Mouse (Mus musculus): ENCODE measurements around the gene Cxcr5. TPM values are rescaled to one million over a fixed set of nuclear protein-coding genes. Genes with fewer than 3 reads are reported as not detected.

Cxcr5 gene
- polyA plus RNA-seq, 1 experiment from 2014 or later, result not detected

- Histone ChIP-seq H3K4me1 (replicated peaks; ENCODE audit: insufficient read depth, low read length) (peaks cover 10% of the 10 kb centered on the region; the same call in 1 of the 2 replicates), H3K4me2 (ENCODE audit: low read length) (peak overlapping the region; percentile 50), H3K9ac (ENCODE audit: low read depth, low read length) (no peak overlapping the region), H3K4me3 (replicated peaks; ENCODE audit: low read depth, low read length) (no peak overlapping the region), H3K27me3 (ENCODE audit: insufficient read depth, low read length) (no peaks in the 10 kb centered on the region), H3K36me3 (ENCODE audit: insufficient read depth, low read length) (peaks cover 33% of the 10 kb centered on the region), H3K9me3 (replicated peaks; ENCODE audit: low read length) (no peaks in the 10 kb centered on the region), H3K27ac (peak overlapping the region; percentile 0; the same call in 1 of the 2 replicates)
- ATAC-seq (replicated peaks; ENCODE audit: low FRiP score, low read depth) (no peak), DNase-seq (ENCODE audit: low spot score) (no peak)
- no peak for TF ChIP-seq CTCF (IDR thresholded peaks at IDR 0.05; ENCODE audit: low read depth)
- 41% methylated on average over 9 of the region's 9 CpGs for WGBS
These were observed 51.3 kb downstream of the Cxcr5 start for GRCm38 (mm10) chr9:44510355-44510871.

DNA sequence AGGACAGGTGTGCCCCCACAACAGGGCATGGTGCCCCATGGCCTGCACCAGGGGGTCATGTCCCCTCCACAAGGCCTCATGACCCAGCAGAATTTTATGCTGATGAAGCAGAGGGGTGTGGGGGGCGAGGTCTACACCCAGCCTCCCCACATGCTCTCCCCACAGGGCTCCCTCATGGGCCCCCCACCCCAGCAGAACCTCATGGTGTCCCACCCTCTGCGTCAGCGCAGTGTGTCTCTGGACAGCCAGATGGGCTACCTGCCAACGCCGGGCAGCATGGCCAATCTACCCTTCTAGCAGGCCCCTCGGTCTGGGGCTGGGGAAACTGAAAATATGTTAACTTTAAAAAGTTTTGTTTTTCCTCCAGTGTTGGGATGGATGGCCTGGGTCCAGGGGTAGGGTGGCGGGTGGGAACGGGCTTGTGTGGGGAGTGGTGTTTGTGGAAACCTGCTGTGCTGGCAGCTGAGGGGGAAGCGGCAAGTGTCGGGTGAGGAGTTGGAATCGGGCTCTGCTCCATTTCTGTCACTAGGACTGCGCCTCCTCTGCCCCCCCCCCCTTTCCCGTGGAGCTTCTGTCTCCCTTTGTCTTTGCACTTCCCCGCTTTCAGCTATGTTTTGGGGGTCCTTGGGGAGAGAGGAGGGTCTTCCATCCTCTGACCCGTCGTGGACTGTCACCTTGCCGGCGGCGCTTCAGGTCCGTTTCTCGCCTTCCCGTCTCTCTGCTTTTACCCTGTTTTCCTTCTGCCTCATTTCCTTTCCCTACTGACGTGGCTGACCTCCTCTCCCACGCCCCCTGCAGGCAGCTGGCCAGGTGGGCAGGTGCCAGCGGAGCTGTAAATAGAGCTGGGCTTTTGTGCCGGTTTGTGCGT, 52.0 kb downstream of the Cxcr5 start:
- Histone ChIP-seq H3K4me3 (replicated peaks; ENCODE audit: low read depth, low read length) (peak overlapping the region; percentile 22), H3K27ac (no peak overlapping the region), H3K4me1 (replicated peaks; ENCODE audit: insufficient read depth, low read length) (peaks cover 10% of the 10 kb centered on the region; the same call in 1 of the 2 replicates), H3K9me3 (replicated peaks; ENCODE audit: low read length) (no peaks in the 10 kb centered on the region), H3K4me2 (ENCODE audit: low read length) (peak overlapping the region; percentile 50), H3K27me3 (ENCODE audit: insufficient read depth, low read length) (no peaks in the 10 kb centered on the region), H3K9ac (ENCODE audit: low read depth, low read length) (peak overlapping the region; percentile 46), H3K36me3 (ENCODE audit: insufficient read depth, low read length) (peaks cover 33% of the 10 kb centered on the region)
- DNase-seq (ENCODE audit: low spot score) (peak; percentile 79), ATAC-seq (replicated peaks; ENCODE audit: low FRiP score, low read depth) (peak; percentile 33; the same call in 1 of the 2 replicates)
- peak; percentile 85 for TF ChIP-seq CTCF (IDR thresholded peaks at IDR 0.05; ENCODE audit: low read depth)
- 10% methylated on average over 26 of the region's 27 CpGs for WGBS

DNA sequence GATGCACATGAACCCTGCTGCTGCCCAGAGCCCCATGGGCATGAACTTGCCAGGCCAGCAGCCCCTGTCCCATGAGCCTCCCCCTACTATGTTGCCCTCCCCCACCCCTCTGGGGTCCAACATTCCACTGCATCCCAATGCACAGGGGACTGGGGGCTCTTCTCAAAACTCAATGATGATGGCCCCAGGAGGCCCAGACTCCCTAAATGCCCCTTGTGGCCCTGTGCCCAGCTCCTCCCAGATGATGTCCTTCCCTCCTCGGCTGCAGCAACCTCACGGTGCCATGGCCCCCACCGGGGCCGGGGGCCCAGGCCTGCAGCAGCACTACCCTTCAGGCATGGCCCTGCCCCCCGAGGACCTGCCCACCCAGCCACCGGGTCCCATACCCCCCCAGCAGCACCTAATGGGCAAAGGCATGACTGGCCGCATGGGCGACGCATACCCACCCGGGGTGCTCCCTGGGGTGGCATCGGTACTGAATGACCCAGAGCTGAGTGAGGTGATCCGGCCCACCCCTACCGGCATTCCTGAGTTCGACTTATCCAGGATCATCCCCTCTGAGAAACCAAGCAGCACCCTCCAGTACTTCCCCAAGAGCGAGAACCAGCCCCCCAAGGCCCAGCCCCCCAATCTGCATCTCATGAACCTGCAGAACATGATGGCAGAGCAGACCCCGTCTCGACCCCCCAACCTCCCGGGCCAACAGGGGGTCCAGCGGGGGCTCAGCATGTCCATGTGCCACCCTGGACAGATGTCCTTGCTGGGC, 52.8 kb downstream of the Cxcr5 start:
- H3K4me2 ChIP-seq (ENCODE audit: low read length), result no peak overlapping the region; the same call in 1 of the 2 replicates
- H3K27ac ChIP-seq, result no peak overlapping the region
- DNase-seq (ENCODE audit: low spot score) (no peak), ATAC-seq (replicated peaks; ENCODE audit: low FRiP score, low read depth) (0 out of 2 replicates have a peak, but pooled peaks have one; percentile 6)
- 84% methylated on average over 19 of the region's 19 CpGs for WGBS
- H3K4me3 ChIP-seq (replicated peaks; ENCODE audit: low read depth, low read length), result no peak overlapping the region
- no peaks in the 10 kb centered on the region for H3K9me3 ChIP-seq (replicated peaks; ENCODE audit: low read length)
- peaks cover 10% of the 10 kb centered on the region; the same call in 1 of the 2 replicates for H3K4me1 ChIP-seq (replicated peaks; ENCODE audit: insufficient read depth, low read length)
- peaks cover 36% of the 10 kb centered on the region for H3K36me3 ChIP-seq (ENCODE audit: insufficient read depth, low read length)
- TF ChIP-seq CTCF (IDR thresholded peaks at IDR 0.05; ENCODE audit: low read depth), result no peak
- H3K9ac ChIP-seq (ENCODE audit: low read depth, low read length), result no peak overlapping the region
- H3K27me3 ChIP-seq (ENCODE audit: insufficient read depth, low read length), result no peaks in the 10 kb centered on the region

DNA sequence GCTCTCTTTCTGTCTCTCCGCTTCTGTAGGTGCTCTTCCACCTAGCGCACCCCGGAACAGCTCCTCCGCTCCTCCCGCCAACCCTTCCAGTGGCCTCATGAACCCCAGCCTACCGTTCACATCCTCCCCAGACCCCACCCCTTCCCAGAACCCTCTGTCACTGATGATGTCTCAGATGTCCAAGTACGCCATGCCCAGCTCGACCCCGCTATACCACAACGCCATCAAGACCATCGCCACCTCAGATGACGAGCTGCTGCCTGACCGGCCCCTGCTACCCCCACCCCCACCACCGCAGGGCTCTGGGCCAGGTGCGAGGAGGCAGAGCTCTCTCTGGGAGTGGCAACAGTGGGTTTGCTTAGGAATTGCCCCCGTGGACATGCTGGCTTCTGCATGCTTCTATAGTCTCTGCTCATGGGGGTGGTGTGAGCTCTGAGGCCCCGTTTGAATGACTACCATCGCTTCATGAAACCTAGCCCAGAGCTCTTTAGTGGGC, 53.5 kb downstream of the Cxcr5 start:
- Histone ChIP-seq H3K4me2 (ENCODE audit: low read length) (no peak overlapping the region), H3K9me3 (replicated peaks; ENCODE audit: low read length) (no peaks in the 10 kb centered on the region), H3K9ac (ENCODE audit: low read depth, low read length) (no peak overlapping the region), H3K27me3 (ENCODE audit: insufficient read depth, low read length) (no peaks in the 10 kb centered on the region), H3K4me3 (replicated peaks; ENCODE audit: low read depth, low read length) (no peak overlapping the region), H3K4me1 (replicated peaks; ENCODE audit: insufficient read depth, low read length) (peaks cover 10% of the 10 kb centered on the region; the same call in 1 of the 2 replicates), H3K36me3 (ENCODE audit: insufficient read depth, low read length) (peaks cover 36% of the 10 kb centered on the region), H3K27ac (no peak overlapping the region)
- 80% methylated on average over 18 of the region's 18 CpGs for WGBS
- DNase-seq (ENCODE audit: low spot score) (no peak), ATAC-seq (replicated peaks; ENCODE audit: low FRiP score, low read depth) (no peak)
- TF ChIP-seq CTCF (IDR thresholded peaks at IDR 0.05; ENCODE audit: low read depth), result no peak

DNA sequence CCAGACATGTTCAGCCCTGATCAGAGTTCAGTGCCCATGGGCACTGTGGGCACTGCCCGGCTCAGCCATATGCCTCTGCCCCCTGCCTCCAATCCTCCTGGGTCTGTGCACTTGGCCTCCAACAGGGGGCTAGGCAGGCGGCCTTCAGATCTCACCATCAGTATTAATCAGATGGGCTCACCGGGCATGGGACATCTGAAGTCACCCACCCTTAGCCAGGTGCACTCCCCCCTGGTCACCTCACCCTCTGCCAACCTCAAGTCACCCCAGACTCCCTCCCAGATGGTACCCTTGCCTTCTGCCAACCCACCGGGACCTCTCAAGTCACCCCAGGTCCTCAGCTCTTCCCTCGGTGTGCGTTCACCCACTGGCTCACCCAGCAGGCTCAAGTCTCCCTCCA, 54.3 kb downstream of the Cxcr5 start:
- Histone ChIP-seq H3K9ac (ENCODE audit: low read depth, low read length) (no peak overlapping the region), H3K4me2 (ENCODE audit: low read length) (no peak overlapping the region), H3K4me3 (replicated peaks; ENCODE audit: low read depth, low read length) (no peak overlapping the region), H3K27me3 (ENCODE audit: insufficient read depth, low read length) (no peaks in the 10 kb centered on the region), H3K27ac (no peak overlapping the region), H3K36me3 (ENCODE audit: insufficient read depth, low read length) (peaks cover 36% of the 10 kb centered on the region), H3K4me1 (replicated peaks; ENCODE audit: insufficient read depth, low read length) (peaks cover 10% of the 10 kb centered on the region; the same call in 1 of the 2 replicates), H3K9me3 (replicated peaks; ENCODE audit: low read length) (no peaks in the 10 kb centered on the region)
- 87% methylated on average over 6 of the region's 6 CpGs for WGBS
- no peak for ATAC-seq (replicated peaks; ENCODE audit: low FRiP score, low read depth)
- no peak for TF ChIP-seq CTCF (IDR thresholded peaks at IDR 0.05; ENCODE audit: low read depth)
- no peak for DNase-seq (ENCODE audit: low spot score)

- H3K27ac ChIP-seq, result no peak overlapping the region
- H3K4me1 ChIP-seq (replicated peaks; ENCODE audit: insufficient read depth, low read length), result peaks cover 10% of the 10 kb centered on the region; the same call in 1 of the 2 replicates
- H3K4me3 ChIP-seq (replicated peaks; ENCODE audit: low read depth, low read length), result no peak overlapping the region
- H3K36me3 ChIP-seq (ENCODE audit: insufficient read depth, low read length), result peaks cover 36% of the 10 kb centered on the region
- H3K4me2 ChIP-seq (ENCODE audit: low read length), result no peak overlapping the region
- H3K9me3 ChIP-seq (replicated peaks; ENCODE audit: low read length), result no peaks in the 10 kb centered on the region
- no peak for DNase-seq (ENCODE audit: low spot score)
- no peak for TF ChIP-seq CTCF (IDR thresholded peaks at IDR 0.05; ENCODE audit: low read depth)
- no peaks in the 10 kb centered on the region for H3K27me3 ChIP-seq (ENCODE audit: insufficient read depth, low read length)
- WGBS, result 94% methylated on average over 13 of the region's 13 CpGs
- no peak for ATAC-seq (replicated peaks; ENCODE audit: low FRiP score, low read depth)
- no peak overlapping the region for H3K9ac ChIP-seq (ENCODE audit: low read depth, low read length)
These were observed 55.1 kb downstream of the Cxcr5 start for GRCm38 (mm10) chr9:44506566-44506965.
